Mouse (Mus musculus): ENCODE measurements at regions not wholly inside any gene's neighbourhood (a gene's known extent, or its start where the extent isn't known, plus 50 kb on each side); places are given as distances from the start of the nearest gene placed in this dataset.
"Not testable (repeated sequence)": the region's sequence is repeated elsewhere in the genome, so short reads cannot be mapped to it uniquely, and the experiment has no call there.

DNA sequence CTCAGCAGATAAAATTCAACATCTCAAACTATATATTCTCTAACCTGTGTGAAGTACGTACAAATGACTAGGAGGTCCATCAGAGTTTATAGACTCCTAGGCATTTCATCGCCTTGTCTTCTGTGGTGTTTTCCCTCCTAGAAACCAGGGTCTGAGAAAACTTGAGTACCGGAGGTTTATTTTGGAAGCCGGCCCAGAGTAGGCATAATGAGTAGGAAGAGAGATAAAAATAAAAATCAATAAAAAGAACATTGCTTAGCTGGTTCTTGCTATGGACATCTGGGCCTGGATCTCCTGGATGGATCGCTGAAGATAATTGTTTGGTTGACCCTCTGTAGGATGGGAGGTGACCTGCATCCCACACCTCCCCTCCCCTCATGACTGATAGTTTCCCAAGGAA, 81.5 kb upstream of the Mocs1 start:
- H3K9me3 ChIP-seq (replicated peaks), result no peaks in the 10 kb centered on the region
- no peak overlapping the region for H3K9ac ChIP-seq
- no peaks in the 10 kb centered on the region for H3K27me3 ChIP-seq
- 0 out of 2 replicates have a peak, but pooled peaks cover 2% of the 10 kb centered on the region for H3K4me1 ChIP-seq (replicated peaks)
- H3K27ac ChIP-seq, result no peak overlapping the region
- no peaks in the 10 kb centered on the region for H3K36me3 ChIP-seq
- WGBS, result 56% methylated on average over 5 of the region's 5 CpGs
- no peak overlapping the region for H3K4me3 ChIP-seq
- no peak for ATAC-seq (replicated peaks; ENCODE audit: insufficient number of reproducible peaks, insufficient read depth, low FRiP score, low read depth)
- H3K4me2 ChIP-seq, result no peak overlapping the region

DNA sequence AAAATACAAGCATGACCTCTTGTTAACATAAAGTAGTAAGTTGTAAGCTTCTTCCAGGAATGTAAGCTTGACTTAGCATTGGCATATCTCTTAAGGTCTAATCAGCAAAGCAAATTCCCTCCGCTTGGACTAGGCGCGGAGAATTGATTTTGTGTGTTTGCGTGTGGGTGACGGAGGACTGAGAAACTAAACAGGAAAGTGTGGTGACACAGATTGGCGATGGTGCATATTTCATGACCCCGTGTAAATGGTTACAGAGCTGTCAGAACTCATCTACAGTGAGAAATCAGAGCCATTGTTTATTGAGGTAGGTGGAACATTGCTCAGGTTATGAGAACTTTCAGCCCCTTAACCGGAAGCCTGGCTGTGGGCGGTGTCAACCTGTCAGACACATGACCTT, 78.8 kb upstream of the Mocs1 start:
- 84% methylated on average over 9 of the region's 9 CpGs for WGBS
- Histone ChIP-seq H3K27me3 (no peaks in the 10 kb centered on the region), H3K9ac (no peak overlapping the region), H3K9me3 (replicated peaks) (no peaks in the 10 kb centered on the region), H3K27ac (no peak overlapping the region), H3K4me3 (no peak overlapping the region), H3K4me1 (replicated peaks) (0 out of 2 replicates have a peak, but pooled peaks cover 2% of the 10 kb centered on the region), H3K4me2 (no peak overlapping the region), H3K36me3 (no peaks in the 10 kb centered on the region)
- ATAC-seq (replicated peaks; ENCODE audit: insufficient number of reproducible peaks, insufficient read depth, low FRiP score, low read depth), result no peak

DNA sequence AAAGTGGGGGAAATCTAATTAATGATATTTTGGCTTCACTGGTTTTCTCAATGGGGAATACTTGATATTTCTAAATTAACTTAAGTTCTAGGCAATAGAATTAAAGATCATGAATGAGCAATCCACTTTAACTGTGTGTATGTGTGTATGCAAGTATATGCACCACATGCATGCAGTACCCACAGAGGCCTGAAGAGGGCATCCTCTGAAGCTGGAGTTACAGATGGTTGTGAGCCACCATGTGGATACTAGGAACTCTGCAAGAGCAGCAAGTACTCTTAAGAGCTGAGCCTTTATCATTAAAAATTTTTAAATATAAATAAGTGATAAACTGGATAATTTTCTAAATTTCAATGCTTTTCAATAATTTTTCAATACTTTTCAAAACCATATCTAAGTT, 69.0 kb upstream of the Mocs1 start:
- no peaks in the 10 kb centered on the region; the same call in 1 of the 2 replicates for H3K9me3 ChIP-seq (replicated peaks)
- no peak overlapping the region for H3K27ac ChIP-seq
- ATAC-seq (replicated peaks; ENCODE audit: insufficient number of reproducible peaks, insufficient read depth, low FRiP score, low read depth), result no peak
- no peak overlapping the region for H3K4me3 ChIP-seq
- H3K4me2 ChIP-seq, result no peak overlapping the region
- H3K36me3 ChIP-seq, result no peaks in the 10 kb centered on the region
- no peak overlapping the region for H3K9ac ChIP-seq
- no peaks in the 10 kb centered on the region for H3K27me3 ChIP-seq
- no peaks in the 10 kb centered on the region for H3K4me1 ChIP-seq (replicated peaks)

DNA sequence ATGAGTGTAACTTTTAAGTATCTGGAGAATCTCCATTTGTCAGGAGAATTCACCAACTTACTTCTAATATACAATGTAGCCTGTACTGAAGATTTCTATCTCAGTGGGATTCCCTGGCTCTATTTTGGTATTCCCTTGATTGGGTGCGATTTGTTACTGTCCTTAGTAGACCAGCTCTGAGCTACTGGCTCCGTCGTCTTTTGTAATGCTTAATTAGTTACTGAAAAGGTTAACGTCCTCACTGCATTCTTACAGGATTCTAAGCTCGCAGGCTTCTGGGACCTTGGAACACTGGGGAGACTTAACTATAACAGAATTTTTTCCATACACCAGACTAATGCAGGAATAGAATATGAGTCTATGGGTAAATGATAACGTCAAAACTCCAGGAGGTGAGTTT, 67.9 kb upstream of the Mocs1 start:
- H3K4me1 ChIP-seq (replicated peaks); H3K4me2 ChIP-seq; H3K4me3 ChIP-seq; H3K9me3 ChIP-seq (replicated peaks); ATAC-seq (replicated peaks; ENCODE audit: insufficient number of reproducible peaks, insufficient read depth, low FRiP score, low read depth); H3K27ac ChIP-seq; H3K9ac ChIP-seq; H3K36me3 ChIP-seq; H3K27me3 ChIP-seq: not testable (repeated sequence)
- WGBS, result 59% methylated on average over 6 of the region's 6 CpGs

GRCm38 (mm10) chr17:49367791-49368190, 60.4 kb upstream of the Mocs1 start:
- H3K27ac ChIP-seq, result no peak overlapping the region
- no peak overlapping the region for H3K9ac ChIP-seq
- no peaks in the 10 kb centered on the region for H3K4me1 ChIP-seq (replicated peaks)
- no peaks in the 10 kb centered on the region for H3K27me3 ChIP-seq
- no peaks in the 10 kb centered on the region for H3K9me3 ChIP-seq (replicated peaks)
- WGBS, result 69% methylated on average over 4 of the region's 4 CpGs
- H3K4me3 ChIP-seq, result no peak overlapping the region
- no peak for ATAC-seq (replicated peaks; ENCODE audit: insufficient number of reproducible peaks, insufficient read depth, low FRiP score, low read depth)
- H3K36me3 ChIP-seq, result no peaks in the 10 kb centered on the region
- no peak overlapping the region for H3K4me2 ChIP-seq

GRCm38 (mm10) chr17:49368476-49369269, 59.5 kb upstream of the Mocs1 start:
- H3K36me3 ChIP-seq, result no peaks in the 10 kb centered on the region
- 63% methylated on average over 2 of the region's 2 CpGs for WGBS
- no peaks in the 10 kb centered on the region for H3K4me1 ChIP-seq (replicated peaks)
- no peak for ATAC-seq (replicated peaks; ENCODE audit: insufficient number of reproducible peaks, insufficient read depth, low FRiP score, low read depth)
- no peak overlapping the region for H3K4me3 ChIP-seq
- H3K27me3 ChIP-seq, result no peaks in the 10 kb centered on the region; the same call in 1 of the 2 replicates
- no peaks in the 10 kb centered on the region for H3K9me3 ChIP-seq (replicated peaks)
- no peak overlapping the region for H3K27ac ChIP-seq
- H3K4me2 ChIP-seq, result no peak overlapping the region
- H3K9ac ChIP-seq, result no peak overlapping the region

- no peaks in the 10 kb centered on the region for H3K36me3 ChIP-seq
- H3K9me3 ChIP-seq (replicated peaks), result no peaks in the 10 kb centered on the region
- no peak overlapping the region for H3K27ac ChIP-seq
- no peak overlapping the region for H3K4me2 ChIP-seq
- no peaks in the 10 kb centered on the region for H3K4me1 ChIP-seq (replicated peaks)
- no peak overlapping the region for H3K9ac ChIP-seq
- no peak overlapping the region for H3K4me3 ChIP-seq
- no peaks in the 10 kb centered on the region; the same call in 1 of the 2 replicates for H3K27me3 ChIP-seq
- WGBS, result 46% methylated on average over 11 of the region's 11 CpGs
- ATAC-seq (replicated peaks; ENCODE audit: insufficient number of reproducible peaks, insufficient read depth, low FRiP score, low read depth), result no peak
These were observed 50.5 kb upstream of the Mocs1 start for GRCm38 (mm10) chr17:49377626-49378025.

All from heart, embryonic 15.5 days (tissue).